Mouse (Mus musculus) spleen, adult 10 weeks (tissue): ENCODE results near the gene Eif2b4. TPM values are rescaled to one million over a fixed set of nuclear protein-coding genes. Genes with fewer than 3 reads are reported as not detected.

ENCODE experiments used
- polyA plus RNA-seq: library from polyadenylated mRNA; stranded (reverse); fragments of 350-450 nt; fragmentation: Illumina TruSeq; extraction: RNeasy Lipid Tissue Mini Kit (QIAGEN cat#74804); gene quantifications from one replicate; pipeline ENCODE4 v1.2.3, GENCODE M21; 2015; ENCODE audit warnings: low replicate concordance; ENCODE audit not compliant: insufficient read depth

Gene Eif2b4
- 17.1 TPM for polyA plus RNA-seq

DNA sequence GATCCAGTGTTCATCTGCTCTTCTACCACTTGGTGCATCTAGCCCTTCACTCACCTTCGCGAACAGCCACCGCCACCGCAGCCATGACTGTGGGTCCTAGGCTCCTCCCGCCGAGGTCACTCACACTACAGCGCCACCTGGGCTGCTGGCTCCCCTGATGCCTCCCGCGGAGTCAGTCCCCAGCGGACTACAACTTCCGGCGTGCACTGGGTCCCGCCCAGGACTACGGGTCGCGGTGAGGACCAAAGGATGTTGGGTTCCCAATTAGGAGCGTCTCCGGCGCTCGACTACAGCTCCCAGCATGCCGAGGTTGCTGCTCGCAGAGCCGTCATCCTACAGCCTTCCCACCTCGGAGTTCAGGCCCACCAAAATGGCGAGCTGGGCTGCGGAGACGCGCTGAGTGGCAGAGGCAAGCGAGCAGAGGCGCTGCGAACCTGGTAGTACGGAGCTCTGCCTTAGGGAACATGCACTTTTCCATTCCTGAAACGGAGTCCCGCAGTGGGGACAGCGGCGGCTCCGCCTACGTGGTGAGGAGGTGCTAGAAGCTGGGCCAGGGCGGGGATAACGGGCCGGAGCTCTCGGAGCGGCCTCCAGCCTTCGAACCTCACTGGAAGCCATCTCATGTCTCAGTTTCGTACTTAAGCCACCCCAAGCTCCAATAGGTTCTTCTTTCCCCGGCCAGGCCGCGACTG lies at the start of gene Eif2b4, which contains the start of gene Snx17:
Gene Eif2b4, minus strand, starts transcription at position 492 of the 692 bp plus-strand sequence.
Gene Snx17, plus strand, starts transcription at position 289 of the 692 bp plus-strand sequence.

DNA sequence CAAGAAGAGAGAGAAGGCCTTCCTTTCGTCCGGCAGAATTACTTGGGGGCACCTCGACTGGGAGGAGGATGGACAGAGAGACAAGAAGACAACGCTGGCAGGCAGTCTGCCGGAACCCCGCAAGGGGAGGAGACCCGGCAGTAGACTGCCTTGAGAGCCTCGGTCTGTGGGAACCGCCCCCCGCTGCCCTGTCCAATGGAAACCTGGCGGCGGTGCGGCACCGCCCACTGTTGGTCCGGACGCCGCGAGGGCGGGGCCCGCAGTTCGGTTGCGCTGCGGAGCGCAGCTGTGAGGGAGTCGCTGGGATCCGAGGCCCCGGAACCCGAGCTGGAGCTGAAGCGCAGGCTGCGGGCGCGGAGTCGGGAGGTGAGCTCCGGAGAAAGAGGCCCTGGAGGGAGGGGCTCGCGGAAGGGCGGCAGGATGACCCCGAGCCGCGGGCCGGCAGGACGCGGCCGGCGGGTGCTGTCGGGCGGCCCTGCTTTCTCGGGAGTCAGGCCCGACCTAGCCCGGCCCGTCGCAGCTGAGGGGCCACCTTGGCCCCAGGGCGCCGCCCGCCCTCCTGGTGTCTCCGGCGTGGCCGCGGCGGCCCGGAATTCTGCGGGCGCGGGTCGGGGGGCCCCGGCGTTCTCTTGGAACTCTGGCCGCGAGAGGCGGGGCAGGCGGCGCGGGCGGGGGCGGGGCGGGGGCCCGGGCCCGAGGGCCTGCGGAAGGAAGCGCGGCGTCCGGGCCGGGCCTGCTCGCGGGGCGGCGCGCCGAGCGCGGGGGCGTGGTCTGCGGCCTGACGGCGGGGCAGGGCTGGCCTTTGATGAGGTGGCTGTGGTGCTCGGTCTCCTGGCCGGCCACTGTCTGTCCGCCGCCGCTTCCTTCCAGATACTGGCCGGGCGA lies 47.6 kb upstream of the Eif2b4 start, which contains the start of the genes Nrbp1 and Gm9970:
Gene Nrbp1, plus strand, starts transcription at position 228 of the 885 bp plus-strand sequence.
Gene Gm9970, minus strand, starts transcription at position 596 of the 885 bp plus-strand sequence.

DNA sequence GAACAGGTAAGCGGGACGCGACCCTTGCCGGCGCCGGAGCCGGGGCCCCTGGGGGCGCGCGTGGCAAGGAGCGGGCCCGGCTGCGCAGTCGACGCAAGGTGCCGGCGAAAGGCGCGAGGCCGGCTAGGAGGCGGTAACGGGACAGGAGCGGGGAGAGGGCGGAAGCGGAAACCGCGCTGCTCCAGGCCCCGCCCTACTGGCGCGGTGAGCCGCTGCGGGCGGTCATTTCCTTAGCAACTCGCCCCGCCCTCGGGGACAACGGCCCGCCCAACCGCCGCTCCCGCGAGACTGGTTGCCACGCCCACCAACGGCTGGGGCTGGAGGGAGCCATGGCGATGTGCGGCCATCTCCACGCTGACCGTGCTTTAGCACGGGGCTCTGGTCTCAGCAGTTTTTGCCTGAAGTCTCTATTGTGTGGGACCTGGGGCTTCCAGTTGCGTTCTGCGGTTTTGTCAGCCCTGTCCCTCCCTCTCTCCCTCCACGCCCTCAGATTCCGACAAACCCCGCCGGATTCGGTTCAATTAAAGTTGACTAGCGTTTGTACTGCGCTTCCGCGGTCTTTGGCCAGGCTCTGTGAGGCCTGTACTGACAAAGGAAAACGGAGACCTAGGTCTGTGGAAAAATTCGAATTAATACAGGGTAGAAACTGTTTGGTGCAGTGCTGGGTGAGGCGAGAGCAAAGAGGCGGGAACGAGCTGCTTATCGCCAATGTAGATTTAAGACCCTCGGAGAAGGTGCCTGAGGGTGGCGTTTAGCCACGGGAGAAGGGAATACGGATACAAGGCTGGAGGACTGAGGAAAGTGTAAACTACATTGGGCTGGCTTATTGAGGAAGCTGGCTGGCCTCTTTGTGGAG lies 27.4 kb upstream of the Eif2b4 start, which contains the start of gene Ppm1g:
Gene Ppm1g, minus strand, starts transcription at position 240 of the 856 bp plus-strand sequence.

DNA sequence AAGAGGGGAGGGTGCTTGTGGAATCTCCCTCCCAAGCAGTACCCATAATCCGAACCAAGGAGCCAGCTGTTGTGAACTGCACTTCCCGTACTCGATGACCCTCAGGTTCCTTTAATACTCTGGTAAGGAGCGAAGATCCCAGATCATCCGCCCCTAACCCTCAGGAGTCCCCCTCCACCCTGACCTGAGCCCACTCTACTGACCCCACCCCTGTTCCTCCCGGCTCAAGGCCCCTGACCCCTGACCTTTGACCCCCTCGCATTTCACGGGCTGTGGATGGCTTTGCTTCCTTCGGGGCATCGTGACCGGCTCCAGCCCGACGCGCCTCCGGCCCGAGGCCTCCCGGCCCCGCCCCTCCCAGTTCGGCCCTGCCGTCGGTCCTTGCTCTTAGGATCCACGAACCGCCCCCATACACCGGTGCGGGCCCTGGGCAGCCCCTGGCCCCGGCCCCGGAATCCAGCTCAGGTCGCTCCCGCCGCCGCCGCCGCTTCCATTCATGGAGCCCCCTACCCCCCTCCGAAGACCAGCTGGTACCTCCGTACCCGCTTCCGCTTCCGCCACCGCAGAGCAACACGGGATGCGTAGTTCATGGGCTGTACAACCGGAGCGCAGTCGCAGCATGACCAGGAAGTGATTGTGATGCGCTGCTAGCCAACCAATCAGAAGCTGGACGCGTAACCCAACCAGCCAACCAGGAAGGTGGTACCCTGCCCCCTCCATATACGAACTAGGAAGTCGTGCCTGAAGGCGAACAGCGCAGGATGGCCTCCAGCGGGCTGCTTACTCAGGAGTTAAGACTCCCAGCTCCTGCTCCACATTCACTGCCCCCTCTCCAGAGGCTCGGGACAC lies 8.7 kb upstream of the Eif2b4 start, which contains the start of gene Zfp513:
Gene Zfp513, minus strand, starts transcription at position 562 of the 849 bp plus-strand sequence.

DNA sequence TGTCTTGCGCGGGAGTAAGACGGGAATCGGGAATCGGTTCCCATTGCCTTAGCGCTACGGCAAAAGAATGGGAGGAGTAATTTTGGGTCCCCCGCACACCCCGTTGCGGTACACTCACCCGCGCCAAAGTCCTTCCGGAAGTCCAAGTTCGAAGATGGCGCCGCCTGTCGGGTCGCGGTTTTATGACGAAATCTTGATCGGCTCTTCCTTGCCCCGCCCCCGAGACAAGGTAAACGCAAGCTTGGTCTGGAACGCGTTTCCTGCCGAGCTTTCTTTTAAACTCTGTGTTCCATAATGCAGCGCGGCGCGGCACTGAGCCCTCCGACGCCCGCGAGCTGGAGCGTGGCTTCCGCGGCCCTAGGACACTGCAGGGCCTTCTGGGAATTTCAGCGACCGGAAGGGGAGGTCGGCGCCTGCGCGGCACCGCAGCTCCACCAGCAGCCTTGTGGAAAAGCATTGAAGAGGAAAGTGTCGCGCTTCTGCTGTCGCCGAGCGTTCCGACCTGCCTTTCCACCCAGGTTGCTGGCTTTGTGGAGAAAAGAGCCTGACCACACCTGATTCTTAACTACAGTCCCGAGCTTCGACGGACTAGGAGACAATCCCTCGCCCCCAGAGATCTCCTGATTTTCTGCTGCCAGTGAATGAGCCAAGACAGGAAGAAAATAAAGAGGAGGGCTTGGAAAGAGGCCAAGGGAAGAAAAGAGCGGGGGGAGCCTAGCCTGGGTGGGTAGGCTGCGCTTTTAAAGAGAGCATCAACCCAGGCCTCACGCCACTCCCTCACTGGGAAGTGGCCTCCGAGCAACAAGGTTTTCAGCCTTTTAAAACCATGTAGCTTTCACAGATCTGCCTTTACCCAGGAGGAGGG lies 13.2 kb downstream of the Eif2b4 start, which contains the start of the genes Gm29609 and Gtf3c2:
Gene Gm29609, minus strand, starts transcription at position 146 of the 865 bp plus-strand sequence.
Gene Gtf3c2, minus strand, starts transcription at position 379 of the 865 bp plus-strand sequence.

DNA sequence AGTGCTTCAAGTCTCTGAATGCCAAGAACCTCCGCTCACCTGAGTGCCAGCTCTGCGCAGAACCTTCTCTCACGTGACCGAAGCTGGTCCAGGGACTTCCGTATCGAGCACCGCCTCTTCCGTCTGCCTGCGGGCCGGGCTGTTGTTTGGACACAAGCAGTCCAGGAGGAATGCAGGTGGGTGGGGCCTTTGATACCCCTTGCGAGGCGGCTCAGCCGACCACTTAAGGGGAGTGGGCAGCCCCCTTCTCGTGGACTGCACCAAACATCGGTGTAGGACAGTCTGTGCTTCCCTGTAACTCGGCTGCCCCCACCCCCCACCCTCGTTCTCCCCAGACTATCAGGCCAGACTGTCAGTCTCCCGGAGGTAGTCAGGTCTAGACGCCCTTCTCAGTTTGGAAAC lies 39.1 kb downstream of the Eif2b4 start, which contains the start of gene Mpv17:
Gene Mpv17, minus strand, starts transcription at position 100 of the 402 bp plus-strand sequence.

DNA sequence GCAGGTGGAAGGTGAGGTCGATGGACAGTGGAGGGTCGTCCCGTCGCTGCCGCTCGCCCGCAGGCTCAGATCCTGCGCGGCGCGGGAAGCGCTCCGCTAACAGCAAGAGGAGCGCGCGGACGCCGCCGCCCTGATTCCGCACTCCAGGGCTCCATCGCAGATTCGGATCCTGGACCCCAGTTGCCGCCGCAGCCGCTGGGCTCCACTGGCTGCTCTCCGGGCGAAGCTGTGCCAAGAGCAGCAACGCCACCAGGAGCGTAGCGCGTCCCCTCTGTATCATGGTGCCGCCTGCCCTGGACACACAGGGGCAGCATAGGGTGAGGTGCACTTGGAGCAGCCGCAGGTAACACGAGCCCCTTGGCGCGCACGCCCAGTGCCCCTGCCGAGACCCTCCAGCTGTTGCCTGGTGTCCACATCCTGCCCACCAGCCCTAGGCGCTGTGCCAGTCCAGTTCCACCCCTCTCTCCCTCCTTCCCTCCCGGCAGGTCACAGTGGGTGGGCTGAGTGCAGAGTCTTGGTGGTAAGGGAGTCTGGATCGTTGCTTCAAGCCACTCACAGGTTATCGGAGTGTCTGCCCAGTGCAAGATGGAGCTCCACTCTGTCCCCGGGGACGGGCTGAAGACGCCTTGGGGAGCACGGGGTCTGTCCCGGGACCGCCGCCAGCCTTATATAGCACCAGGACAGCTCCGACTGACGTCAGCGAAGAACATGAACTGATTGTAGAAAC lies 54.8 kb downstream of the Eif2b4 start, which contains the start of gene Ucn:
Gene Ucn, minus strand, starts transcription at position 589 of the 727 bp plus-strand sequence.

Other genes with a start within 250 kb of the Eif2b4 start
- not detected for gene Cgref1, start 247.8 kb downstream of the Eif2b4 start, polyA plus RNA-seq
- 147 TPM for gene Preb, start 233.1 kb downstream of the Eif2b4 start, polyA plus RNA-seq
- gene Tcf23, start 224.8 kb downstream of the Eif2b4 start, polyA plus RNA-seq, result 0.54 TPM
- 100 TPM for gene Atraid, start 145.1 kb downstream of the Eif2b4 start, polyA plus RNA-seq
- 5.0 TPM for gene Slc5a6, start 144.5 kb downstream of the Eif2b4 start, polyA plus RNA-seq
- 12.4 TPM for gene Cad, start 138.7 kb downstream of the Eif2b4 start, polyA plus RNA-seq
- not detected for gene Dnajc5g, start 87.1 kb downstream of the Eif2b4 start, polyA plus RNA-seq
- not detected for gene Slc30a3, start 85.2 kb downstream of the Eif2b4 start, polyA plus RNA-seq
- not detected for gene Trim54, start 76.7 kb downstream of the Eif2b4 start, polyA plus RNA-seq
- gene Ucn, start 54.6 kb downstream of the Eif2b4 start, polyA plus RNA-seq, result not detected
- gene Mpv17, start 39.2 kb downstream of the Eif2b4 start, polyA plus RNA-seq, result 37.0 TPM
- gene Gm29609, start 13.5 kb downstream of the Eif2b4 start, polyA plus RNA-seq, result 2.1 TPM
- gene Gtf3c2, start 13.3 kb downstream of the Eif2b4 start, polyA plus RNA-seq, result 116 TPM
- gene Snx17, start 203 bp downstream of the Eif2b4 start, polyA plus RNA-seq, result 97.0 TPM
- 14.9 TPM for gene Zfp513, start 8.9 kb upstream of the Eif2b4 start, polyA plus RNA-seq
- 88.2 TPM for gene Ppm1g, start 27.3 kb upstream of the Eif2b4 start, polyA plus RNA-seq
- gene Nrbp1, start 47.4 kb upstream of the Eif2b4 start, polyA plus RNA-seq, result 156 TPM
- gene Gm9970, start 47.8 kb upstream of the Eif2b4 start, polyA plus RNA-seq, result not detected
- 11.7 TPM for gene Krtcap3, start 58.3 kb upstream of the Eif2b4 start, polyA plus RNA-seq
- gene Ift172, start 97.7 kb upstream of the Eif2b4 start, polyA plus RNA-seq, result 20.5 TPM
- gene Fndc4, start 102.7 kb upstream of the Eif2b4 start, polyA plus RNA-seq, result 3.6 TPM
- gene Gckr, start 104.0 kb upstream of the Eif2b4 start, polyA plus RNA-seq, result not detected